10 mouse cellular contexts compared by ENCODE assay signal in the genomic region with DNA sequence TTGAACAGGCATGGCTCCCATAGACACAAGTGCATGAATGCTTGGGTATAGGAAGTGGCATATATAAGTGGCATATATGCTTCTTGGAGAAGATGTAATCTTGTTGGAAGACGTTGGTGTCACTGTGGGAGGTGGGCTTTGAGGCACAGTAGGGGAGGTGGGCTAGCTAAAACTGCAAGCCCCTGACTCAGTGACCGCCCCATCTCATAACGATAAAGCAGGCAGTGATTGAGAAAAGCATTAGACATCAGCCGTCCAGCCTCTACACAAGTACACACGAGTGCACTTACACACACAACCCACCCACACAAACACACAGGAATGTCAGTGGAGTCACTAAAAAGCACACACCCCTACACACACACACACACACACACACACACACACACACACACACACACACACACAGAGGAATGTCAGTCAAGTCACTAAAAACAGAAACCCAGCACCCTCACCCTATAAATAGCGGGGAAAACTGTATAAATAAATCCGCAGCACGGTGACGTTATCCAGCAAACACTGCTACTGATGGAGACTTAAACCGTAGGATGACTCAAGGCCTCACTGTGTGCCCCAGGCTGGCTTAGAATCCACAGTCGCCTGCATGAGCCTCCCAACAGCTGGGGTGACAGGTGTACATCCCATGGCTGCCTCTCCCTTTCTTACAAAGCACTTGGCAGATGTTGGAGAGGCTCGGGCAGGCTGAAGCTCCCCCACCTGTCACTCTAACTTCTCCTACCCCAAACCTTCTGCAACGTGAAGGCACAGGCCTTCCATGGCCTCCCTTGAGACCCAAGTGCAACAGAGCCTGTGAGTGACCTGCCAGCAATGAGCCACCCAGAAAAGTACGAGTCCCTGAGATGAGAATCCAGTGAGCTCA. TPM values are rescaled to one million over a fixed set of nuclear protein-coding genes. Genes with fewer than 3 reads are reported as not detected.
A peak's percentile ranks its signal among the peaks of the same experiment; 100 is the strongest.
DNase-seq lines count a peak whose midpoint lies in the region; ATAC-seq lines count a peak whose summit lies in the region.
"Had no signal": no experiment of that assay in that cellular context is flagged by ENCODE, and none has a peak within 500 bp of the region (broad histone marks: within the 10 kb centered on the region; RNA-seq: fewer than 3 reads in every experiment).

No protein-coding gene starts in this region.

- H3K9ac ChIP-seq in limb, embryonic 13.5 days, result no peak overlapping the region
- H3K9ac ChIP-seq in midbrain, embryonic 13.5 days (replicated peaks), result no peak overlapping the region
- H3K9ac ChIP-seq: embryonic facial prominence, embryonic 13.5 days had no signal

- ATAC-seq in limb, embryonic 13.5 days (ENCODE audit: low FRiP score, low read depth), result peak; percentile 84
- ATAC-seq in frontal cortex, adult (ENCODE audit: low TSS enrichment), result peak; percentile 67; the same call in 1 of the 2 replicates
- ATAC-seq in midbrain, embryonic 13.5 days, result no peak

- 75% methylated on average over 14 of the region's 14 CpGs for WGBS in limb, embryonic 13.5 days
- 87% methylated on average over 14 of the region's 14 CpGs for WGBS in limb, embryonic 10.5 days
- 85% methylated on average over 14 of the region's 14 CpGs for WGBS in midbrain, embryonic 13.5 days

- H3K4me3 ChIP-seq in limb, embryonic 13.5 days, result no peak overlapping the region
- no peak overlapping the region for H3K4me3 ChIP-seq in limb, embryonic 10.5 days
- no peak overlapping the region for H3K4me3 ChIP-seq in midbrain, embryonic 13.5 days (replicated peaks)
- H3K4me3 ChIP-seq: embryonic facial prominence, embryonic 13.5 days had no signal

- no peaks in the 10 kb centered on the region for H3K27me3 ChIP-seq in limb, embryonic 13.5 days
- H3K27me3 ChIP-seq in limb, embryonic 10.5 days (ENCODE audit: low read depth, poor library complexity, severe bottlenecking), result no peaks in the 10 kb centered on the region
- H3K27me3 ChIP-seq in midbrain, embryonic 13.5 days, result no peaks in the 10 kb centered on the region
- H3K27me3 ChIP-seq: embryonic facial prominence, embryonic 13.5 days had no signal

- H3K27ac ChIP-seq in limb, embryonic 13.5 days, result no peak overlapping the region
- no peak overlapping the region for H3K27ac ChIP-seq in limb, embryonic 10.5 days
- H3K27ac ChIP-seq in midbrain, embryonic 13.5 days, result no peak overlapping the region
- H3K27ac ChIP-seq: embryonic facial prominence, embryonic 13.5 days; kidney, postnatal 0 days had no signal

- H3K4me1 ChIP-seq in limb, embryonic 13.5 days, result no peaks in the 10 kb centered on the region
- peaks cover 5% of the 10 kb centered on the region; the same call in 1 of the 2 replicates for H3K4me1 ChIP-seq in limb, embryonic 10.5 days
- no peaks in the 10 kb centered on the region for H3K4me1 ChIP-seq in midbrain, embryonic 13.5 days (replicated peaks)
- H3K4me1 ChIP-seq: embryonic facial prominence, embryonic 13.5 days had no signal

- H3K4me2 ChIP-seq in limb, embryonic 13.5 days (replicated peaks), result no peak overlapping the region
- H3K4me2 ChIP-seq in midbrain, embryonic 13.5 days (replicated peaks), result no peak overlapping the region
- H3K4me2 ChIP-seq: embryonic facial prominence, embryonic 13.5 days had no signal

- intact Hi-C loops in left cerebral cortex, postnatal 14 days (cut with DNase I), result no loop called here

- DNase-seq in limb, embryonic 10.5 days (ENCODE audit: low spot score), result no peak
- peak; percentile 16 for DNase-seq in gastrocnemius, postnatal 10 days
- peak; percentile 43 to 72 for DNase-seq in left cerebral cortex, postnatal 14 days (ENCODE audit: low spot score in 2 of 2)
- no peak for DNase-seq in spleen, adult 12 weeks (ENCODE audit: low spot score)
- DNase-seq: spleen, adult 18-20 months had no signal

- no peaks in the 10 kb centered on the region for H3K9me3 ChIP-seq in limb, embryonic 13.5 days
- H3K9me3 ChIP-seq in limb, embryonic 10.5 days (replicated peaks), result no peaks in the 10 kb centered on the region
- no peaks in the 10 kb centered on the region for H3K9me3 ChIP-seq in midbrain, embryonic 13.5 days
- H3K9me3 ChIP-seq: embryonic facial prominence, embryonic 13.5 days had no signal

- no peaks in the 10 kb centered on the region for H3K36me3 ChIP-seq in limb, embryonic 13.5 days
- no peaks in the 10 kb centered on the region for H3K36me3 ChIP-seq in limb, embryonic 10.5 days
- H3K36me3 ChIP-seq in midbrain, embryonic 13.5 days, result no peaks in the 10 kb centered on the region
- H3K36me3 ChIP-seq: embryonic facial prominence, embryonic 13.5 days had no signal

RNA-seq across cellular contexts. Expression of a gene that starts 27.4 kb away (rescaled TPM):
- 27.2 and 30.5 TPM in 2 replicates for polyA plus RNA-seq in limb, embryonic 13.5 days (2015; fragmentation: Nextera tagmentation; extraction: Ambion mirVana)
- 15.6 and 17.6 TPM in 2 replicates for polyA plus RNA-seq in limb, embryonic 10.5 days (2016; fragmentation: Nextera tagmentation; extraction: Ambion mirVana)
- total RNA-seq in gastrocnemius, postnatal 10 days (2021), result 10 to 100 TPM; 13.7 to 17.8 TPM
- total RNA-seq in left cerebral cortex, postnatal 14 days (2021), result 1 to 10 TPM; 2.7 to 3.2 TPM
- 4.0 and 4.5 TPM in 2 replicates for polyA plus RNA-seq in midbrain, embryonic 13.5 days (2015; fragmentation: Nextera tagmentation; extraction: Ambion mirVana)

Comparison
In these comparisons a context has a peak if more than half of its experiments do, and no peak if none do; other contexts are left out.
1. DNase-seq: peak in gastrocnemius, postnatal 10 days (single experiment) and left cerebral cortex, postnatal 14 days (2 of 2); none in limb, embryonic 10.5 days (single experiment) and spleen, adult 12 weeks (single experiment).